Mouse (Mus musculus): ENCODE measurements at regions not wholly inside any gene's neighbourhood (a gene's known extent, or its start where the extent isn't known, plus 50 kb on each side); places are given as distances from the start of the nearest gene placed in this dataset.

GRCm38 (mm10) chr1:151045334-151045733 is 52.1 kb upstream of the Hmcn1 start:
- DNase-seq (ENCODE audit: extremely low spot score, low spot score): no peak

GRCm38 (mm10) chr1:151046626-151047025 is 53.4 kb upstream of the Hmcn1 start:
- DNase-seq (ENCODE audit: extremely low spot score, low spot score): no peak

- no peak for DNase-seq (ENCODE audit: extremely low spot score, low spot score)
Observed at GRCm38 (mm10) chr1:151049726-151050506, 56.7 kb upstream of the Hmcn1 start.

DNA sequence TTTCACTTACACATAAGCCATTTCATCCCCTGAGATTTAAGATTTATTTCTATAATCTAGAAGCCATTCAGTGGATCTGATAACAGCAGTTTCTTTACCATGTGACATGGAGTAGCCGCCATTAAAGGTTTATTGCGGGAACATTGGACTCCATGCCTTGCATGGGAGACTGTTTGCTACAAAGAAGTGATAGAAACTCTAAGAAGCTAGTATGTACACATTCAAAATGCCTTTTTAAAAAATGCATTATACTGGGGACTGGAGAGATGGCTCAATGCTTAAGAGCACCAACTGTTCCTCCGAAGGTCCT is 57.2 kb upstream of the Hmcn1 start:
- no peak for DNase-seq (ENCODE audit: extremely low spot score, low spot score)

DNA sequence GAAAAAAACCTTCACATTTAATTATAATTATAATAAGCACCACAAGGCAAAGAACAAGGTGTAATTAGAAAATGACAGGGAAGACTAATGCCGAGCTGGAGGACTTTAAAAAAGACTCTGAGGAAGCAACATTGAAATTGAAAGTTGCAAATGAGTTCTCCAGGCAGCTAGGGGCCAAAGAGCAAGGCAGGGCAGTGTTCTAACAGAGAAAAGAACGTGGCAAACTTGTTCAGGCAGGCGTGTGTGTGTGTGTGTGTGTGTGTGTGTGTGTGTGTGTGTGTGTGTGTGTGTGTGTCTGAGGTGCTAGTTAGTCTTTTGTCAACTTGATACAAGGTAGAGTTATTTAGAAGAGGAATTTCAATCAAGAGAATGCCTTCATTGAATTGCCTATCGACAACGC is 60.0 kb upstream of the Hmcn1 start:
- DNase-seq (ENCODE audit: extremely low spot score, low spot score): no peak

GRCm38 (mm10) chr1:151055396-151055795 is 62.2 kb upstream of the Hmcn1 start:
- DNase-seq (ENCODE audit: extremely low spot score, low spot score): no peak

DNA sequence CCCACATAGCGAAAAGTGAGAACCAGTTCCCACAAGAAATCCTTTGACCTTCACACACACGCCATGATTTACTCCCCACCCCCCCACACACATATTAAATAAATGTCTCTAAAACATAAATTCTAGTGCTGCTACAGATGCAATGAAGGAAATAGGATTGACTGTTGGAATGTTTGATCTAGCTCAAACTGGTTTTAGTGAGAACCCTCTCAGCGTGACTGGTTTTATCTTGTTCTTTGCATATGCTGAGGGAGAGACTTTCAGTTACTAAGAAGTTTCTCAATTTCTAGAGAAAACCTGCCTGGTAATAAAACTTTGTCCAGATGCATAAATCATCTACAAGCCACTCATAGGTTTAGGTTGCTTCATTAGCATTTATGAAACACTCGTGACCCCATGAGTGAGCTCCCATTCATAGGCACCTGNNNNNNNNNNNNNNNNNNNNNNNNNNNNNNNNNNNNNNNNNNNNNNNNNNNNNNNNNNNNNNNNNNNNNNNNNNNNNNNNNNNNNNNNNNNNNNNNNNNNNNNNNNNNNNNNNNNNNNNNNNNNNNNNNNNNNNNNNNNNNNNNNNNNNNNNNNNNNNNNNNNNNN is 66.4 kb upstream of the Hmcn1 start:
- no peak for DNase-seq (ENCODE audit: extremely low spot score, low spot score)

GRCm38 (mm10) chr1:151065090-151065567 is 71.9 kb upstream of the Hmcn1 start:
- DNase-seq (ENCODE audit: extremely low spot score, low spot score): no peak

GRCm38 (mm10) chr1:151066379-151067128 is 73.3 kb upstream of the Hmcn1 start:
- DNase-seq (ENCODE audit: extremely low spot score, low spot score): no peak

GRCm38 (mm10) chr1:151074508-151075314 is 81.5 kb upstream of the Hmcn1 start:
- DNase-seq (ENCODE audit: extremely low spot score, low spot score): no peak

- DNase-seq (ENCODE audit: extremely low spot score, low spot score): no peak
Observed at GRCm38 (mm10) chr1:151075541-151075940, 82.3 kb upstream of the Hmcn1 start.

DNA sequence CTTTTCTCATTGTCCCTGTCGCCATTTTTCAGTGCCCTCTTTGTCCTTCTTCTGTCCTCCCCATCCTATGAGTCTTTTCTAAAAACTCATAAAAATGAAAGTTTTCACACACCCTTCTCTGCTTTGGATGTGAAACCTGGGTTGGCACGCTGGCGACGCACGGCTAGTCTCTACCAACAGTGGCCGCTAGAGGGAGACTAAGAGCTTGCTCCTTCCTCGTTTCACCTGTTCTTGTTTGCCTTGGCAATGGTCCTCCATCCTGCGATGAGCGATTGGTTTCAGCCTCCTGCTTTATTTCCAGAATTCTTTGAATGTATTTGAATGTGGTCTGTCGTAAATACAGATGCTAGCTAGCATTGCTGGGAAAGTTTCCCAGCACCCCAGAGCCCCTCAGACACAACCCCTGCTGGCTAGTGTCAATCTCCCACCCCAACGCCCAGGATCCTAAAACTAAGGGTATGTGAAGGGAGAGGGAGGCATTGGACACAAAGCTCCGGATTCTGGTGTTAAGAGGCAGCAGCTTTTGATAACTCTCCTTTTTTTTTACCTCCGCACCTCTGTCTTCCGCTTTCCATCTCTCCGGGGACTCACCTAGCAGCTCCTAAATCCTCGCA is 85.8 kb upstream of the Hmcn1 start:
- peak; percentile 83 for DNase-seq (ENCODE audit: extremely low spot score, low spot score)

DNA sequence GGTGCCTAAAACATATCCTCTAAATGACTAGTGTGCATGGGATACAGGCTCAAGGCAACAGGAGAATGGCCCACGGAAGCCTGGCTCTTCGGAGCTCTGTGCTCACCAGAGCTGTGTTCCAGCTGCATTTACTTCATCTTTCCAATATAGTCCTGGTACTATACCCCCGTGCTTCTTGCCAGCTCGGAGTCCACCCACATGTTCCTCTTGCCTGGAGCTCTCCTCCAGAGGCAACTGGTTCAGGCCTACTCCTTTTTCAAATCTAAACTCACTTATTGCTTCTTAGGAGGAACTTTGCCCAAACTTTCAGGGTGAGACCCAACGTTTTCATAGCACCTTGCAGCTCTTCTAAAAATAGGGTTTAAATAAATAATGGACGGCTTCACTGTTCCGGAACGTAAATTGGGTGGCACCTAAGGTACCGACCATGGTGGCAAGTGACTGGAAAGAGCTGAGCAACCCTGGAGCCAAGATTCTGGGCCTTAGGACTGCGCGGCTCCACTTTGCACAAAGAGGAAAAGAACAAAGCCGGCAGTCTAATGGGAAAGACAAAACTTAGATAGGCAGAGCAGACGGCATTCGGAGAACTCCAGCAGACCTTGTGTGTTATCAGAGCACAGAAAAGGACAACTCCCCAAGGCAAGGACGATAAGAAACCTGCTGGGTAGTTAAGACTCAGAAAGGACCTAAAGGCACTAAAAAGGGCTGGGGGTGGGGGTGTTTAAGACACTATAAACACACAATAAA is 86.6 kb upstream of the Hmcn1 start:
- no peak for DNase-seq (ENCODE audit: extremely low spot score, low spot score)

- no peak for DNase-seq (ENCODE audit: extremely low spot score, low spot score)
Observed at GRCm38 (mm10) chr1:151080510-151080980, 87.3 kb upstream of the Hmcn1 start.

- no peak for DNase-seq (ENCODE audit: extremely low spot score, low spot score)
Observed at GRCm38 (mm10) chr1:151082510-151083033, 89.3 kb upstream of the Hmcn1 start.

DNA sequence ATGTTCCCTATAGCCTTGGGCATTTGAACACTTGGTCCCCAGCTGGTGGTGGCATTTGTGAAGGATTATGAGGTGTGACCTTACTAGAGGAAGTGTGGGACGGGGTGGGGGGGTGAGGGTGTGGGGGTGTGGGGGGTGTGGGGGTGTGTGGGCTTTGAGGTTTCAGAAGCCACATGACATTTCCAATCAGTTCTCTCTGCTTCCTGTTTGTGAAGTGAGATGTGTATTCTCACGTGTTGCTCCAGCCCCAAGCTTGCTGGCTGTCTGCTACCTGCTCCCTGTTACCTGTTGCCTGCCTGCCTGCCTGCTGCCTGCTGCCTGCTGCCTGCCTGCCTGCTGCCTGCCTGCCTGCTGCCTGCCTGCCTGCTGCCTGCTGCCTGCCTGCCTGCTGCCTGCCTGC is 90.6 kb upstream of the Hmcn1 start:
- DNase-seq (ENCODE audit: extremely low spot score, low spot score): no peak

- no peak for DNase-seq (ENCODE audit: extremely low spot score, low spot score)
Observed at GRCm38 (mm10) chr1:151086111-151086859, 93.0 kb upstream of the Hmcn1 start.

DNA sequence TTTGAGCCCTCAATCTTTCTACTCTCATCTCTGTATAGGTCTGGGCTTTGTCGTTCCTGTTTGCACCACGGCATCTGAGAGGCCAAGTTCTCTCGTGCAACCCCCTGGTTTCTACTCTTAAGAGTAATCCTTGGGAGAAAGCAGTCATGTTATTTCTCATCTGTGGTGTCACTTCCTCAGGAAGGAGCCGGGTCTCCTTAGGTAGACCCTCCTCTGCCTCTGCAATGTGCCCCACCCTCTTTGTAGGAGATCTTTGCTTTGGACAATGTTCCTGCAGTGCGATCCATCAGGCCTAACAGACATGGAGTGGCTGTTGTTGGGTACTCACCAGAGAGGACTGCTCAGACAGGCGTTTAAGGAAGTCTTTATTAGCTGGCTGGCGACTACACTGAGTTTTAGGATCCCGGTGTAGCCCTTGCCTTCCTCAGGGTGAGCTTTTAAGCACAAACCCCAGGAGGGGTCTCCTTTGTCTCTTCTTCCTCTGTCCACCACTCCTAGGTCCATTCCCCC is 94.0 kb upstream of the Hmcn1 start:
- DNase-seq (ENCODE audit: extremely low spot score, low spot score): no peak
